Mouse (Mus musculus) right cerebral cortex, postnatal 4 days (tissue): ENCODE measurements at regions not wholly inside any gene's neighbourhood (a gene's known extent, or its start where the extent isn't known, plus 50 kb on each side); places are given as distances from the start of the nearest gene placed in this dataset.
A peak's percentile ranks its signal among the peaks of the same experiment; 100 is the strongest.

Source experiments
- DNase-seq: peaks from one replicate; pipeline ENCODE4 v3.0.0-alpha.2; 2022

DNA sequence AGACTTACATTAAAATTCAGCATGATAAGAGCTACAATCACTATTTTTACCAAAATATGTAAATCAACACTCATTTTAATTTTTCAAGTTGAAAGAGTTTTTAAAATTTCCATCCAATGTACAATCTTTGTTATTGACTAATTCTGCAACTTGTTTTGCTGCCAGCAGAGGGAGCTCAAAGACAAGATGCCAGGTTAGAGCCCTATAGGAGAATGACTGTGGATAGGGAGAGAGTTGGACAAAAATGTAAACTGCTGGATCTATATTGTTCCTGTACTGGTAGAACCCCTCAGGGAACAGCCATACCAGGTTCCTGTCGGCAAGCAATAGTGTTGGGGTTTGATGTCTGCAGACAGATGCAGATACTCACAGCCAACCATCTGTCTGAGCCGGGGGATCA is 288.8 kb upstream of the 4930550L24Rik start:
- DNase-seq: peak; percentile 44
